Mouse (Mus musculus) embryonic facial prominence, embryonic 10.5 days (tissue): ENCODE data around the gene Abcf2. TPM values are rescaled to one million over a fixed set of nuclear protein-coding genes. Genes with fewer than 3 reads are reported as not detected.

ENCODE experiments used
- DNase-seq: peaks from one replicate; pipeline ENCODE4 v3.0.0-alpha.2; 2017; ENCODE audit warnings: low spot score
- H3K27ac ChIP-seq: fragments of 300-500 bp; sonication (generic); replicated peaks from 2 replicates; pipeline ENCODE4 v1.5.1; 2016; ENCODE audit warnings: mild to moderate bottlenecking
- H3K27me3 ChIP-seq: fragments of 300-500 bp; sonication (generic); replicated peaks from 2 replicates; pipeline ENCODE4 v1.6.1; 2016; ENCODE audit warnings: low read depth, mild to moderate bottlenecking; ENCODE audit not compliant: poor library complexity, severe bottlenecking
- H3K36me3 ChIP-seq: fragments of 300-500 bp; sonication (generic); replicated peaks from 2 replicates; pipeline ENCODE4 v1.6.1; 2016; ENCODE audit warnings: mild to moderate bottlenecking, moderate library complexity
- H3K4me1 ChIP-seq: fragments of 300-500 bp; sonication (generic); 2 replicates; pipeline ENCODE4 v1.6.1; 2016
- H3K4me3 ChIP-seq: fragments of 300-500 bp; sonication (generic); 2 replicates; pipeline ENCODE4 v1.5.1; 2016; ENCODE audit warnings: mild to moderate bottlenecking, moderate library complexity
- H3K9me3 ChIP-seq: fragments of 300-500 bp; sonication (generic); 2 replicates; pipeline ENCODE4 v1.6.1; 2016; ENCODE audit warnings: mild to moderate bottlenecking
- WGBS: fragments of 180-500 bp; shearing (Covaris S2); methylation state at CpG from one replicate; pipeline ENCODE4 v1.1.7; 2016; 5-methylcytosine and 5-hydroxymethylcytosine counted together
- polyA plus RNA-seq: library from polyadenylated mRNA; unstranded; fragments of >200 nt; fragmentation: Nextera tagmentation; extraction: Ambion mirVana; gene quantifications from 2 replicates; pipeline ENCODE4 v1.2.1, GENCODE M21; 2016

Abcf2 gene
- polyA plus RNA-seq, 1 experiment from 2014 or later: 183 TPM

- DNase-seq: peak; percentile 53
- peak overlapping the region; percentile 45 for H3K27ac ChIP-seq
- H3K36me3 ChIP-seq: no peaks in the 10 kb centered on the region
- H3K27me3 ChIP-seq: peaks cover 43% of the 10 kb centered on the region
- H3K4me1 ChIP-seq: peaks cover 34% of the 10 kb centered on the region
- WGBS: 35% methylated on average over 26 of the region's 26 CpGs
- H3K4me3 ChIP-seq: peak overlapping the region; percentile 31; the same call in 1 of the 2 replicates
- no peaks in the 10 kb centered on the region for H3K9me3 ChIP-seq
Observed at GRCm38 (mm10) chr5:24550598-24551316, 26.5 kb downstream of the Abcf2 start.

GRCm38 (mm10) chr5:24542643-24543042 is 34.6 kb downstream of the Abcf2 start:
- Histone ChIP-seq H3K36me3 (no peaks in the 10 kb centered on the region), H3K4me3 (no peak overlapping the region), H3K9me3 (no peaks in the 10 kb centered on the region), H3K27ac (no peak overlapping the region), H3K27me3 (peaks cover 11% of the 10 kb centered on the region; the same call in 1 of the 2 replicates), H3K4me1 (peaks cover 24% of the 10 kb centered on the region)
- 75% methylated on average over 7 of the region's 7 CpGs for WGBS
- no peak for DNase-seq

- 30% methylated on average over 6 of the region's 6 CpGs for WGBS
Observed at GRCm38 (mm10) chr5:24541144-24541569, 36.1 kb downstream of the Abcf2 start.

GRCm38 (mm10) chr5:24540387-24541143 is 36.7 kb downstream of the Abcf2 start, which contains the start of gene Asb10:
TSS of gene Asb10 (minus strand) at chr5:24540978.
- 40% methylated on average over 14 of the region's 14 CpGs for WGBS
- Histone ChIP-seq H3K9me3 (no peaks in the 10 kb centered on the region), H3K27me3 (peaks cover 18% of the 10 kb centered on the region; the same call in 1 of the 2 replicates), H3K4me3 (peak within 1 kb of the TSS; percentile 16), H3K27ac (peak within 1 kb of the TSS; percentile 31; the same call in 1 of the 2 replicates), H3K4me1 (peaks cover 24% of the 10 kb centered on the region), H3K36me3 (no peaks in the 10 kb centered on the region)
- no peak for DNase-seq

More at GRCm38 (mm10) chr5:24541144-24541569, 36.1 kb downstream of the Abcf2 start:
- no peaks in the 10 kb centered on the region for H3K9me3 ChIP-seq
- DNase-seq: no peak
- peaks cover 24% of the 10 kb centered on the region for H3K4me1 ChIP-seq
- peak overlapping the region; percentile 16; the same call in 1 of the 2 replicates for H3K4me3 ChIP-seq
- H3K27me3 ChIP-seq: peaks cover 18% of the 10 kb centered on the region; the same call in 1 of the 2 replicates
- H3K27ac ChIP-seq: peak overlapping the region; percentile 31; the same call in 1 of the 2 replicates
- no peaks in the 10 kb centered on the region for H3K36me3 ChIP-seq

- H3K27me3 ChIP-seq: peaks cover 18% of the 10 kb centered on the region
- peaks cover 24% of the 10 kb centered on the region for H3K4me1 ChIP-seq
- H3K27ac ChIP-seq: no peak overlapping the region; the same call in 1 of the 2 replicates
- 78% methylated on average over 22 of the region's 22 CpGs for WGBS
- DNase-seq: no peak
- no peak overlapping the region for H3K4me3 ChIP-seq
- no peaks in the 10 kb centered on the region for H3K9me3 ChIP-seq
- H3K36me3 ChIP-seq: no peaks in the 10 kb centered on the region
Observed at GRCm38 (mm10) chr5:24539571-24540296, 37.5 kb downstream of the Abcf2 start.

GRCm38 (mm10) chr5:24537618-24538017 is 39.6 kb downstream of the Abcf2 start:
- Histone ChIP-seq H3K27me3 (peaks cover 28% of the 10 kb centered on the region), H3K4me3 (no peak overlapping the region), H3K27ac (no peak overlapping the region), H3K4me1 (peaks cover 29% of the 10 kb centered on the region), H3K9me3 (no peaks in the 10 kb centered on the region), H3K36me3 (no peaks in the 10 kb centered on the region)
- 72% methylated on average over 16 of the region's 16 CpGs for WGBS
- DNase-seq: no peak

GRCm38 (mm10) chr5:24536511-24536910 is 40.8 kb downstream of the Abcf2 start:
- H3K9me3 ChIP-seq: no peaks in the 10 kb centered on the region
- peaks cover 39% of the 10 kb centered on the region for H3K27me3 ChIP-seq
- no peaks in the 10 kb centered on the region for H3K36me3 ChIP-seq
- WGBS: 81% methylated on average over 5 of the region's 5 CpGs
- DNase-seq: no peak
- H3K4me3 ChIP-seq: no peak overlapping the region
- H3K27ac ChIP-seq: no peak overlapping the region
- peaks cover 28% of the 10 kb centered on the region for H3K4me1 ChIP-seq

GRCm38 (mm10) chr5:24535731-24536130 is 41.5 kb downstream of the Abcf2 start:
- WGBS: 88% methylated on average over 3 of the region's 3 CpGs
- Histone ChIP-seq H3K4me1 (peaks cover 21% of the 10 kb centered on the region), H3K36me3 (no peaks in the 10 kb centered on the region), H3K27ac (no peak overlapping the region), H3K27me3 (peaks cover 47% of the 10 kb centered on the region), H3K4me3 (no peak overlapping the region), H3K9me3 (no peaks in the 10 kb centered on the region)
- no peak for DNase-seq

GRCm38 (mm10) chr5:24534292-24534691 is 43.0 kb downstream of the Abcf2 start:
- 55% methylated on average over 5 of the region's 5 CpGs for WGBS
- Histone ChIP-seq H3K4me1 (peaks cover 9% of the 10 kb centered on the region), H3K27me3 (peaks cover 54% of the 10 kb centered on the region), H3K27ac (no peak overlapping the region), H3K9me3 (no peaks in the 10 kb centered on the region), H3K36me3 (no peaks in the 10 kb centered on the region), H3K4me3 (no peak overlapping the region)
- DNase-seq: no peak

- no peak for DNase-seq
- H3K4me1 ChIP-seq: peaks cover 12% of the 10 kb centered on the region
- H3K27me3 ChIP-seq: peaks cover 62% of the 10 kb centered on the region
- H3K27ac ChIP-seq: no peak overlapping the region
- H3K36me3 ChIP-seq: no peaks in the 10 kb centered on the region
- no peak overlapping the region for H3K4me3 ChIP-seq
- no peaks in the 10 kb centered on the region for H3K9me3 ChIP-seq
- 52% methylated on average over 11 of the region's 11 CpGs for WGBS
Observed at GRCm38 (mm10) chr5:24533391-24533790, 43.9 kb downstream of the Abcf2 start.

- no peaks in the 10 kb centered on the region for H3K9me3 ChIP-seq
- WGBS: 21% methylated on average over 24 of the region's 24 CpGs
- no peaks in the 10 kb centered on the region for H3K36me3 ChIP-seq
- no peak overlapping the region for H3K4me3 ChIP-seq
- H3K27me3 ChIP-seq: peaks cover 85% of the 10 kb centered on the region
- H3K27ac ChIP-seq: no peak overlapping the region
- peak; percentile 90 for DNase-seq
- peaks cover 40% of the 10 kb centered on the region for H3K4me1 ChIP-seq
Observed at GRCm38 (mm10) chr5:24530042-24530689, 47.1 kb downstream of the Abcf2 start.

GRCm38 (mm10) chr5:24527780-24528179 is 49.5 kb downstream of the Abcf2 start:
- WGBS: 10% methylated on average over 6 of the region's 6 CpGs
- Histone ChIP-seq H3K4me1 (peaks cover 47% of the 10 kb centered on the region), H3K4me3 (0 out of 2 replicates have a peak overlapping the region, but pooled peaks have one; percentile 21)

More at GRCm38 (mm10) chr5:24527780-24528179, 49.5 kb downstream of the Abcf2 start:
- Histone ChIP-seq H3K36me3 (no peaks in the 10 kb centered on the region), H3K9me3 (no peaks in the 10 kb centered on the region), H3K27ac (no peak overlapping the region), H3K27me3 (peaks cover 100% of the 10 kb centered on the region)
- no peak for DNase-seq
